Mouse (Mus musculus) heart, embryonic 12.5 days (tissue): ENCODE results near the gene AC124502.3. TPM values are rescaled to one million over a fixed set of nuclear protein-coding genes. Genes with fewer than 3 reads are reported as not detected.

ENCODE experiments used
- ATAC-seq: fragments of 200-750 bp; cut with Nextera tagmentation; 2 replicates; pipeline ENCODE4 v1.8.0; 2017; ENCODE audit warnings: moderate TSS enrichment, moderate library complexity; ENCODE audit not compliant: insufficient number of reproducible peaks, low FRiP score
- H3K27ac ChIP-seq: fragments of 300-500 bp; sonication (generic); 2 replicates; pipeline ENCODE4 v1.5.1; 2016; ENCODE audit warnings: mild to moderate bottlenecking, moderate library complexity; ENCODE audit not compliant: poor library complexity, severe bottlenecking
- H3K27me3 ChIP-seq: fragments of 300-500 bp; sonication (generic); replicated peaks from 2 replicates; pipeline ENCODE4 v1.6.1; 2016; ENCODE audit warnings: mild to moderate bottlenecking, moderate library complexity
- H3K36me3 ChIP-seq: fragments of 300-500 bp; sonication (generic); 2 replicates; pipeline ENCODE4 v1.6.1; 2016; ENCODE audit warnings: mild to moderate bottlenecking, moderate library complexity
- H3K4me1 ChIP-seq: fragments of 300-500 bp; sonication (generic); replicated peaks from 2 replicates; pipeline ENCODE4 v1.6.1; 2016; ENCODE audit warnings: mild to moderate bottlenecking
- H3K4me2 ChIP-seq: fragments of 300-500 bp; sonication (generic); 2 replicates; pipeline ENCODE4 v1.6.1; 2016; ENCODE audit warnings: mild to moderate bottlenecking, moderate library complexity
- H3K4me3 ChIP-seq: fragments of 300-500 bp; sonication (generic); 2 replicates; pipeline ENCODE4 v1.5.1; 2016; ENCODE audit warnings: mild to moderate bottlenecking
- H3K9ac ChIP-seq: fragments of 300-500 bp; sonication (generic); 2 replicates; pipeline ENCODE4 v1.6.1; 2016; ENCODE audit warnings: mild to moderate bottlenecking, moderate library complexity
- H3K9me3 ChIP-seq: fragments of 300-500 bp; sonication (generic); replicated peaks from 2 replicates; pipeline ENCODE4 v1.6.1; 2016; ENCODE audit warnings: mild to moderate bottlenecking, moderate library complexity
- WGBS: fragments of 180-500 bp; shearing (Covaris S2); methylation state at CpG from one replicate; pipeline ENCODE4 v1.1.7; 2016; 5-methylcytosine and 5-hydroxymethylcytosine counted together
- polyA plus RNA-seq: library from polyadenylated mRNA; unstranded; fragments of >200 nt; fragmentation: Nextera tagmentation; extraction: Ambion mirVana; gene quantifications from 2 replicates; pipeline ENCODE4 v1.2.1, GENCODE M21; 2016

The AC124502.3 gene
- polyA plus RNA-seq, 1 experiment from 2014 or later: 1.6 TPM

DNA sequence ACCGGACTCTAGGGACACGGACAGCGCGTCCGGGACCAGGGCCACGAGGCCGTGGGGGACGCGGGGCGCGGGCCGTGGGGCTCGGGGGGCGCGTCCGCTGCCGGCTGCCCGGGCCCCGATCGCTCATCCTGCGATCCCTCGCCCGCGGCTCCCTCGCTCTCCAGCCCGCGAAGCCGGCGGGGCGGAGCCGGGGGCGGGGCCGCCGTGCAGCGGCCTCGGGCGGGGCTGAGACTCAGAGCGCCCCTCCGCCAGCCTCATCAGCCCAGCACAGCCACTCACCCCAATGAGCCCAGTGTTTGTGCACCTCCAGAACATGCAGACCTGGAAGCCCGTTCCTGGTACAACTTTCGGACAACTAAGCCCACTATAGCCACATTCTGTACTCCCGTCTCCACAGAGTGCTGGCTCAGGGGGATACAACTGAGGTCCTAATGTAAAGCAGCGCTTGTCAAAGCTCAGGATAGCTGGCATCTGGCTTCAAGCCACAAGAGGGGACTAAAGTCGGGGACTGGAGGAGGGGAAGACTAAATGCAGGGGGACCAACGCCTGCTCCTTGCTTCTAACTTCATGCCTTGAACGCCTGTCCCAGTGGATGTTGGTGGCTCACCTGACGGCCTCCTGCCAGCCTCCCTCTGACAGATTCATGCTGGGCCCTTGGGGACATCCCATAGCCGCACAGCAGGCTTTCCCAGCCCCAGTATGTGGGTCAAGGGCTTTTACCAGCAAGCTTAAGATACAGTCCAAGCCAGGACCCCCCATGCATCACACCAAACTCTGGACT is 59.9 kb downstream of the AC124502.3 start, which contains the start of gene Cnih2:
Gene Cnih2 (minus strand): TSS at position 159 of the 781 bp plus-strand sequence.
- H3K9me3 ChIP-seq: no peaks in the 10 kb centered on the region
- peak within 1 kb of the TSS; percentile 68 for H3K9ac ChIP-seq
- peaks cover 66% of the 10 kb centered on the region for H3K4me1 ChIP-seq
- H3K4me2 ChIP-seq: peak within 1 kb of the TSS; percentile 90
- 3% methylated on average over 43 of the region's 48 CpGs for WGBS
- peak within 1 kb of the TSS; percentile 52 for H3K4me3 ChIP-seq
- H3K36me3 ChIP-seq: peaks cover 44% of the 10 kb centered on the region
- peak; percentile 58 for ATAC-seq
- H3K27me3 ChIP-seq: 0 out of 2 replicates have a peak, but pooled peaks cover 2% of the 10 kb centered on the region
- 0 out of 2 replicates have a peak within 1 kb of the TSS, but pooled peaks have one; percentile 8 for H3K27ac ChIP-seq

Other genes starting within 250 kb of the AC124502.3 start
- gene Rbm4, start 245.0 kb upstream of the AC124502.3 start, polyA plus RNA-seq: 39.8 and 46.8 TPM in 2 replicates
- 27.0 and 29.6 TPM in 2 replicates for gene Gm21992, start 227.3 kb upstream of the AC124502.3 start, polyA plus RNA-seq
- gene Rbm14, start 227.3 kb upstream of the AC124502.3 start, polyA plus RNA-seq: 59.8 and 64.5 TPM in 2 replicates
- gene Ccs, start 199.6 kb upstream of the AC124502.3 start, polyA plus RNA-seq: 33.9 and 34.5 TPM in 2 replicates
- gene Ccdc87, start 199.5 kb upstream of the AC124502.3 start, polyA plus RNA-seq: 0.05 TPM in 1 of 2 replicates, not detected in the other
- gene Ctsf, start 183.8 kb upstream of the AC124502.3 start, polyA plus RNA-seq: 36.2 and 41.1 TPM in 2 replicates
- 4.1 and 4.2 TPM in 2 replicates for gene Actn3, start 161.0 kb upstream of the AC124502.3 start, polyA plus RNA-seq
- gene Zdhhc24, start 160.2 kb upstream of the AC124502.3 start, polyA plus RNA-seq: 9.6 TPM in 2 replicates
- 2.8 and 3.4 TPM in 2 replicates for gene Bbs1, start 132.3 kb upstream of the AC124502.3 start, polyA plus RNA-seq
- gene Dpp3, start 110.6 kb upstream of the AC124502.3 start, polyA plus RNA-seq: 108 and 110 TPM in 2 replicates
- gene Peli3, start 95.8 kb upstream of the AC124502.3 start, polyA plus RNA-seq: 0.46 and 0.92 TPM in 2 replicates
- 104 and 110 TPM in 2 replicates for gene Mrpl11, start 76.7 kb upstream of the AC124502.3 start, polyA plus RNA-seq
- gene Npas4, start 48.6 kb upstream of the AC124502.3 start, polyA plus RNA-seq: 0.08 and 0.13 TPM in 2 replicates
- gene Slc29a2, start 15.0 kb upstream of the AC124502.3 start, polyA plus RNA-seq: 8.7 and 9.9 TPM in 2 replicates
- gene B4gat1, start 65 bp upstream of the AC124502.3 start, polyA plus RNA-seq: 48.2 and 49.1 TPM in 2 replicates
- gene Brms1, start 2.5 kb downstream of the AC124502.3 start, polyA plus RNA-seq: 28.1 and 28.3 TPM in 2 replicates
- 4.7 and 6.2 TPM in 2 replicates for gene Rin1, start 11.6 kb downstream of the AC124502.3 start, polyA plus RNA-seq
- 21.4 and 23.0 TPM in 2 replicates for gene Cd248, start 29.2 kb downstream of the AC124502.3 start, polyA plus RNA-seq
- gene Tmem151a, start 46.6 kb downstream of the AC124502.3 start, polyA plus RNA-seq: 4.4 TPM in 2 replicates
- 76.0 and 82.8 TPM in 2 replicates for gene Yif1a, start 49.6 kb downstream of the AC124502.3 start, polyA plus RNA-seq
- gene Cnih2, start 59.6 kb downstream of the AC124502.3 start, polyA plus RNA-seq: 5.9 and 7.0 TPM in 2 replicates
- 218 and 226 TPM in 2 replicates for gene Rab1b, start 68.2 kb downstream of the AC124502.3 start, polyA plus RNA-seq
- gene Klc2, start 79.7 kb downstream of the AC124502.3 start, polyA plus RNA-seq: 24.0 and 28.6 TPM in 2 replicates
- gene Pacs1, start 234.2 kb downstream of the AC124502.3 start, polyA plus RNA-seq: 27.9 and 28.4 TPM in 2 replicates